Mouse (Mus musculus) midbrain, embryonic 14.5 days (tissue): ENCODE data around the gene Cisd3. TPM values are rescaled to one million over a fixed set of nuclear protein-coding genes. Genes with fewer than 3 reads are reported as not detected.
"Not testable (repeated sequence)": the region's sequence is repeated elsewhere in the genome, so short reads cannot be mapped to it uniquely, and the experiment has no call there.

Experiments used
- ATAC-seq: fragments of 200-750 bp; cut with Nextera tagmentation; 2 replicates; pipeline ENCODE4 v1.8.0; 2017; ENCODE audit warnings: moderate number of reproducible peaks, moderate library complexity; ENCODE audit not compliant: low FRiP score, low TSS enrichment
- DNase-seq: peaks from one replicate; pipeline ENCODE4 v3.0.0-alpha.2; 2015
- H3K27ac ChIP-seq: fragments of 300-500 bp; sonication (generic); replicated peaks from 2 replicates; pipeline ENCODE4 v1.5.1; 2014; ENCODE audit warnings: mild to moderate bottlenecking, low read depth, low read length, moderate library complexity
- H3K27me3 ChIP-seq: fragments of 300-500 bp; sonication (generic); 2 replicates; pipeline ENCODE4 v1.6.1; 2014; ENCODE audit warnings: low read length, control low read depth, mixed read lengths; ENCODE audit not compliant: control insufficient read depth, insufficient read depth
- H3K36me3 ChIP-seq: fragments of 300-500 bp; sonication (generic); 2 replicates; pipeline ENCODE4 v1.6.1; 2014; ENCODE audit warnings: low read length, control low read depth; ENCODE audit not compliant: control insufficient read depth, insufficient read depth
- H3K4me1 ChIP-seq: fragments of 300-500 bp; sonication (generic); 2 replicates; pipeline ENCODE4 v1.6.1; 2014; ENCODE audit warnings: mild to moderate bottlenecking, antibody characterized with exemption, low read length, control low read depth; ENCODE audit not compliant: control insufficient read depth, insufficient read depth
- H3K4me2 ChIP-seq: fragments of 300-500 bp; sonication (generic); 2 replicates; pipeline ENCODE4 v1.6.1; 2014; ENCODE audit warnings: mild to moderate bottlenecking, low read length, moderate library complexity
- H3K4me3 ChIP-seq: fragments of 300-500 bp; sonication (generic); replicated peaks from 2 replicates; pipeline ENCODE4 v1.5.1; 2014; ENCODE audit warnings: low read depth, low read length
- H3K9ac ChIP-seq: fragments of 300-500 bp; sonication (generic); replicated peaks from 2 replicates; pipeline ENCODE4 v1.6.1; 2014; ENCODE audit warnings: mild to moderate bottlenecking, low read length, moderate library complexity
- H3K9me3 ChIP-seq: fragments of 300-500 bp; sonication (generic); 2 replicates; pipeline ENCODE4 v1.6.1; 2016; ENCODE audit warnings: low read length, control low read depth, mixed read lengths; ENCODE audit not compliant: control insufficient read depth
- WGBS: fragments of 180-500 bp; shearing (Covaris S2); extraction: QIAGEN DNeasy Blood & Tissue Kit; methylation state at CpG from one replicate; pipeline ENCODE4 v1.1.7; 2014; 5-methylcytosine and 5-hydroxymethylcytosine counted together
- polyA plus RNA-seq: library from polyadenylated mRNA; unstranded; fragments of >200 nt; fragmentation: Nextera tagmentation; extraction: Ambion mirVana; gene quantifications from 2 replicates; pipeline ENCODE4 v1.2.1, GENCODE M21; 2014

The Cisd3 gene
- polyA plus RNA-seq, 1 experiment from 2014 or later, result 17.4 TPM

DNA sequence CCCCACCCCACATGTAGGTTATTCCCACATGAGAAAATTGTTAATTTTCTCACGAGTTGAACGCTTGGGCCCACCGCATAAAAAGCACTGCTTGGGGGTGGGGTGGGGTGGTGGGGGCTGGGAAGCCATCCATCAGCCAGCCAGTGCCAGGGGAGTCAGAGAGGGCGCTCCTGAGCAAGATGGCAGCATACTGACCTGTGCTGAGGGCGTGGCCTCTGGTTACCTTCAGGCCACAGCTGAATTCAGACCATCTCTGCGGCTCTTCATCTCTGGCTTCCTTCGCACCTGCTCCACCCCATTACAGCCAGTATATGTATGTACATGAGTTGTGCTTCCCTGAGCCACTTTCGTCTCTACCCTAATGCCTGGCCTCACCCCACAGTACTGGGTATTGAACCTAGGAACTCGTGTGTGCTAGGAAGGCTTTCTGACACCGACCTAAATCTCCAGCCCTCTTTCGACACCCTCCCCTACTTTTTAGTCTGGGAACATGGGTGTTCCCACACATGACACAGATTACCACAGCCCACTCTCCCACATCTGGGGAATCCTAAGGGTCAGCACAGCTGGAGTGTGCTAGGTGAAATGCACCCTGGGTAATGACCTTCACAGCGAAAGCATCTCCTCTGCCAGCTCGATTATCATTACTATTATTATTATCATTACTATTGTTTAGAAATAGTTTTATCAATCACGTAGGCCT is 29.2 kb upstream of the Cisd3 start:
- H3K27ac ChIP-seq, result no peak overlapping the region
- no peaks in the 10 kb centered on the region for H3K36me3 ChIP-seq
- H3K4me3 ChIP-seq, result no peak overlapping the region
- H3K9ac ChIP-seq, result no peak overlapping the region
- DNase-seq (no peak), ATAC-seq (no peak)
- H3K4me1 ChIP-seq, result peaks cover 12% of the 10 kb centered on the region
- H3K9me3 ChIP-seq, result no peaks in the 10 kb centered on the region
- WGBS, result 74% methylated on average over 14 of the region's 14 CpGs
- peaks cover 8% of the 10 kb centered on the region for H3K27me3 ChIP-seq
- H3K4me2 ChIP-seq, result no peak overlapping the region

DNA sequence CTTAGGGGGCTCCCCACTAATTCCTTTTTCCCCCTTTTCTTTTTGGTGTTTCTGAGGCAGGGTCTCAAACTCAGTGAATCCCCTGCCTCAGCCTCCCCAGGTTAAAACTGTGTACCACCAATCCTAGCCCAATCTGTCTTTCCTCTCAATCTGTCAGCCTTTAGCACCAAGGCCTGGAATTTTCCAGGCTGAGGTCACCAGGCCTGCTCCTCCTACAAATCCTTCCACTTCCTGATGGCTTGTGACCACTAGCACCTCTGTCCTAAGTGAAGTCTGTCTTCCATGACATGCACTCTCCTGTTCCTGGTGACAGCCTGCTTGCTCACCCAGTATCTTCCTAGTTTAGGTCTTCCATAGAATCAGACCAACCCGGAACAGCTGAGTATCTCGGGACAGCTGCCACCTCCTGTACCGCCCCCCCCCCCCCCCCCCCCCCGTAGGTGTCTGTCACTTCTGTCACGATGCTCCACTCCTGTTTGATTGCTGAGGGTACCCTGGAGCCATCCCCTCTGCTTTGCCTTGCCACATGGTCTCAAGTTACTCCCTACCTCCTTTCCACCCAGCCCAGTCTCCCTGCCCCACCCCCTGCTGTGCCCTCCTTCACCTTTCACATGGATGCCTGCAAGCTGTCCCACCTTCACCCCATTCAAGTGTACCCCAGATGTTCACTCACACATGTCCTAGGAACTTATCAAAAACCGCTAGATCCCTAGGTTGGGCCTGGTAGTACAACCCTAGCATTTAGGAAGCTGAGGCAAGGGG is 28.3 kb upstream of the Cisd3 start:
- 47% methylated on average over 6 of the region's 6 CpGs for WGBS
- no peak overlapping the region for H3K9ac ChIP-seq
- no peak overlapping the region for H3K4me2 ChIP-seq
- H3K9me3 ChIP-seq, result no peaks in the 10 kb centered on the region
- no peaks in the 10 kb centered on the region for H3K36me3 ChIP-seq
- H3K4me3 ChIP-seq, result no peak overlapping the region
- H3K4me1 ChIP-seq, result peaks cover 22% of the 10 kb centered on the region
- DNase-seq (no peak), ATAC-seq (no peak)
- H3K27ac ChIP-seq, result no peak overlapping the region
- H3K27me3 ChIP-seq, result peaks cover 17% of the 10 kb centered on the region

DNA sequence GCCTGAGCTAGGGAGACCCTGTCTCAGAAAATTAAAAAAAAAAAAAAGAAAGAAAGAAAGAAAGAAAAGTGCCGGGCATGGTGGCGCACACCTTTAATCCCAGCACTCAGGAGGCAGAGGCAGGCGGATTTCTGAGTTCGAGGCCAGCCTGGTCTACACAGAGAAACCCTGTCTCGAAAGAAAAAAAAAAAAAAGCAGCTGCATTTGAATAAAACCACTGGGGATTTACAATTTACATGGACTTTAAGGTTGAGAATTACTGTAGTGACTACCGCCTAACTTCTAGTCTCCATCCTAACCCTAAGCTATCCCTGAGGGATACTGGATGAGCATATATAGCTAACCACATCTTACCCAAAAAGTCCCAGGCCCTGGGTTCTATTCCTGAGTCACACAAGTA is 27.7 kb upstream of the Cisd3 start:
- not testable (repeated sequence) for H3K4me3 ChIP-seq, H3K9me3 ChIP-seq, DNase-seq, H3K27ac ChIP-seq, H3K4me2 ChIP-seq, ATAC-seq, H3K36me3 ChIP-seq, H3K9ac ChIP-seq
- WGBS, result 85% methylated on average over 6 of the region's 6 CpGs
- Histone ChIP-seq H3K4me1 (peaks cover 26% of the 10 kb centered on the region), H3K27me3 (peaks cover 18% of the 10 kb centered on the region)

DNA sequence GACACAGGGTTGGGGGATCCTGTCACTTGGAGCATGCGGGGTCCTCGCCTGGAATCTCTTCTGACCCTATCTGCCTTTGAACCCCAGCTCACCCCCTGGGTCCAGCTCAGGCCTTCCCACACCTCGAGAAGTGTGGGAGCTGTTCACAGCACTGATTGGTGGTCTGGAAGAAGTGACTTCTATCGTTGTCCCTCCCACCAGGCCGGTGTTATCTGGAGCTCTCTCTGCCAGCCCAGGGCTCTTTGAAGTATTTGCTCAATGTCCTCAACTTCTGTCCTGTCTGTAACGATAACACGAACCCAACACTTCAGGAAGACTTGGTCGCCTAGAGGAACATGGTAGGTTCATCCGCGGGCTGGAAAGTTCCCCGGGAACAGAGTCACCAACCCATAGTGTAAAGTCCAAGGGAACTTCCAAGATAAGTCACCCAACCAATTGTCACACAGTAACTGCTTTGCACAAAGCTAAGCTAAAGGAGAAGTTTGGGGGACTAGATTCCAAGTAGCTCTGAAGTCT is 26.8 kb upstream of the Cisd3 start:
- Histone ChIP-seq H3K27me3 (peaks cover 18% of the 10 kb centered on the region), H3K9ac (no peak overlapping the region), H3K4me1 (peaks cover 26% of the 10 kb centered on the region), H3K9me3 (no peaks in the 10 kb centered on the region), H3K36me3 (no peaks in the 10 kb centered on the region), H3K4me2 (0 out of 2 replicates have a peak overlapping the region, but pooled peaks have one; percentile 76), H3K27ac (no peak overlapping the region), H3K4me3 (no peak overlapping the region)
- 73% methylated on average over 11 of the region's 11 CpGs for WGBS
- no peak for DNase-seq
- ATAC-seq, result no peak

DNA sequence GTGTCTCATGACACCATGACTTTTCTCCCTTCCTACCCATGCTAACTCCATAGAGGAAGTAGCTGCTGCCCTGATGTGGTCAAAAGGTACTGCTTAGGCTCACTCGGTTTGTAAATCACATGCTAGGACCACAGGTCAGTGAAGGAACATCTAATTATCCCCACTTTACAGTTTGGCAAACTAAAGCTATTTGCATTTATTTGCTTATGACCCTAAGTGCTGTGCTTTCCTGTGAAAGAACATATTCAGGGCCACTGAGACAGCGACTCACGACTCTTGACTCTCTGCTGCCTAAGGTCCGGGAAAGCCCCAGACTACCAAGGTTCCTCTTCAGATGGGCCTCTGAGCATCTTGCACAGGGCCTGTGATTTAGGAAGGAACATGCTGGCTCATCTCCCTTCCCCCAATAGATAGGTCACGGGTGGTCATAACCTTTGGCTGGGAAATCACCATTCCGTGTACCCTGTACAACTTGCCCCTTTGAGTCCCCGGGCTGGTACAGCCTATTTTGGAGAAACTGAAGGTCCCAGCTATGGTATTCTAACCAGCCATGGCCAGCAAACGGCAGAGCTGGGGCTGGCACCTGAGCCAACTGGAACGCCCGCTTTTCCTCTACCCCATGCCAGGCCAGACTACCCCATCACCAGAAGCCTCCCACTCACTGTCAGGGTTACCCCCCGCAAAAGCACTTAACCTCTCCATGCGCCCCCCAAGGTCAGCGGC is 26.2 kb upstream of the Cisd3 start:
- DNase-seq, result no peak
- 11% methylated on average over 13 of the region's 13 CpGs for WGBS
- Histone ChIP-seq H3K9ac (peak overlapping the region; percentile 73), H3K9me3 (no peaks in the 10 kb centered on the region), H3K36me3 (no peaks in the 10 kb centered on the region), H3K4me3 (peak overlapping the region; percentile 65), H3K4me1 (peaks cover 26% of the 10 kb centered on the region), H3K27ac (0 out of 2 replicates have a peak overlapping the region, but pooled peaks have one; percentile 57), H3K4me2 (peak overlapping the region; percentile 76), H3K27me3 (peaks cover 18% of the 10 kb centered on the region)
- ATAC-seq, result 0 out of 2 replicates have a peak, but pooled peaks have one; percentile 8

DNA sequence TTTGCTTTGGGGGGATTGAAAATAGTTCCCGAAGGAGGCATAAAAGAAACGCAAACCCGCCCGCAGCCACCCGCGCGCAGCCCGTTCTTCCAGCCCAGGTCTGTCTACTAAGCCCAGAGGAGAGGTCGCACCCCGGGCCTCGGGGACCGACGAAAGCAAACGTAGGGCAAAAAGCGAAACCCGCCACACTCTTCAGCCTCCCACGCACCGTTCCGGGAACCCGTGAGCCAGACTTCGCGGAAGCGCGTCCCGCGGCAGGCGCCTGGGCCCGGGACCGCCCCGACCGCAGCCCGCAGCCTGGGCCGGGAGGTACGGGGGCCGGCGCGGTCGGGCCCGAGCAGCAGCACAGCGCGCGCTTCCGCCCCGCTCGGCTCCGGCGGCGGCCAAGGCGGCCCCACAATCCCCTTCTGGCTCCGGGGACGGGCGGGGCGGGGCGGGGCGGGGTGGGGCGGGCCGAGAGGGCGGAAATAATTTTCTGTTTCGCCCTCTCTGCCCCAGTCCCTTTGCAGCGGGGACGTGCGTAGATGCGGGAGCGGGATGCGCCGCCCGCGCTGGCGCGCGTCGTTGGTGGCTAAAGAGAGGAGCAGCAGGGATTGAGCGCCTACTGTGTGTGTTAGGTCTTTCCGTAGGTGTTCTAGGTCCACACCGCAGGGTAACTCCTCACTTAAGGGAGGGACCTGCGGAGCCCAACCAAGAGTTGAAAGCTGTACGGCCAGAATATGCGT is 25.5 kb upstream of the Cisd3 start:
- peaks cover 18% of the 10 kb centered on the region for H3K27me3 ChIP-seq
- peak; percentile 87 for ATAC-seq
- H3K36me3 ChIP-seq, result no peaks in the 10 kb centered on the region
- H3K9ac ChIP-seq, result peak overlapping the region; percentile 73
- peak overlapping the region; percentile 76 for H3K4me2 ChIP-seq
- H3K4me1 ChIP-seq, result peaks cover 32% of the 10 kb centered on the region
- DNase-seq, result peak; percentile 86
- WGBS, result under 1% methylated on average over 78 of the region's 78 CpGs
- no peaks in the 10 kb centered on the region for H3K9me3 ChIP-seq
- H3K27ac ChIP-seq, result peak overlapping the region; percentile 57; the same call in 1 of the 2 replicates
- peak overlapping the region; percentile 65 for H3K4me3 ChIP-seq

DNA sequence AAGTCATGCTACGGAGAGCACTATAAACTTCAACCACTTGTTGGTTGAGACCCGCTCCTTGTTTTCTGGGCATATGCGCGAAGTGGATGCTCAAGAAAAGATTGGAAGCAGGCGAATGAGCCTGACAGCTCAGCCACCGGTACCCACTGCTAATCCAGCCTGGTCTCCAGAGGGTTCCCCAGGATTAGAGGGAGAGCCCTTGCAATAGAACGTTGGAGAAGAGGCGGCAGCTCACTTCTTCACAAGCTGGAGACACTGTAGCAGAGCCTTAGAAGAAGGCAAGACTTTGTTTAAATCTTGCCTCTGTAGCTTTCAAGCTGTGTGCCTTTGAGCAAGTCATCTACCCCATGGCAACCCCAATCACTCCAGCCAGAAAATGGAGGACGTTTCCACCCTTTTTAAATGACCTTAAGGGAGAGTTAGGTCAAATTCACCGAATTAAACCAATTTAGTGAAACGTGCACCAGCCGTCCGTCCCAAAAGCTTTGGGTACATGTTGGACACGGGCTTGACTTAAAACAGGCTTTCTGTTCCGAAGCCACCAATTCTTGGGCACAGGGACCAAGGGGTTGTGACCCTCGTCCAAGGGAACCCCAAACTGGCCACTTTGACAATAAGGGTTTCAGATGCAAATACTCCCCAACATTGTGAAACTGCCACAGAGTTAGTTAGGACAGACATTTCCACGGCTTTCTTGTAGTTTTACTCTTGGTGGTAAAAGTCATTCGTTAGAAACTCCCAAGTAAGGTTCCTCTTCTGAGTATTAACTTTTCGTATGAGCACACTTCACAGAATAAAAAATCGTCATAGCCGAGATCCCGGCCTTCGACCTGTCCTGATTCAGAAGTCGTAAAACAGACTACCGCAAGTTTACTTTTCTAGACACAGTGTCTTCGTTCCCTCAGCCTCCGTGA is 24.6 kb upstream of the Cisd3 start:
- peaks cover 36% of the 10 kb centered on the region for H3K4me1 ChIP-seq

More for the DNA sequence above, 24.6 kb upstream of the Cisd3 start:
- ATAC-seq, result no peak
- H3K4me2 ChIP-seq, result peak overlapping the region; percentile 79
- peak overlapping the region; percentile 73 for H3K9ac ChIP-seq
- H3K9me3 ChIP-seq, result no peaks in the 10 kb centered on the region
- no peak for DNase-seq
- 2% methylated on average over 27 of the region's 27 CpGs for WGBS
- H3K27me3 ChIP-seq, result peaks cover 18% of the 10 kb centered on the region
- no peak overlapping the region for H3K27ac ChIP-seq
- peak overlapping the region; percentile 87 for H3K4me3 ChIP-seq
- H3K36me3 ChIP-seq, result no peaks in the 10 kb centered on the region
